Mouse (Mus musculus): ENCODE results near the gene Galr2.

GRCm38 (mm10) chr11:116259461-116259860 lies 21.3 kb upstream of the Galr2 start:
- TF ChIP-seq CTCF (IDR thresholded peaks at IDR 0.05; ENCODE audit: borderline replicate concordance, insufficient read depth, low read depth, low read length) (no peak), POLR2A (IDR thresholded peaks at IDR 0.05; ENCODE audit: borderline replicate concordance, insufficient read depth, low read length) (no peak)
